Mouse (Mus musculus) intestine, postnatal 0 days (tissue): ENCODE data around the gene Slc7a15. TPM values are rescaled to one million over a fixed set of nuclear protein-coding genes. Genes with fewer than 3 reads are reported as not detected.
A peak's percentile ranks its signal among the peaks of the same experiment; 100 is the strongest.

Experiments used
- ATAC-seq: fragments of 200-750 bp; cut with Nextera tagmentation; 2 replicates; pipeline ENCODE4 v1.8.0; 2017; ENCODE audit warnings: mild to moderate bottlenecking, moderate TSS enrichment, moderate library complexity
- H3K27ac ChIP-seq: fragments of 300-500 bp; sonication (generic); 2 replicates; pipeline ENCODE4 v1.5.1; 2014; ENCODE audit warnings: mild to moderate bottlenecking, low read depth, low read length, moderate library complexity
- H3K27me3 ChIP-seq: fragments of 300-500 bp; sonication (generic); replicated peaks from 2 replicates; pipeline ENCODE4 v1.6.1; 2014; ENCODE audit warnings: low read length, mixed read lengths; ENCODE audit not compliant: control insufficient read depth, insufficient read depth
- H3K36me3 ChIP-seq: fragments of 300-500 bp; sonication (generic); 2 replicates; pipeline ENCODE4 v1.6.1; 2014; ENCODE audit warnings: mild to moderate bottlenecking, moderate library complexity; ENCODE audit not compliant: control insufficient read depth, insufficient read depth
- H3K4me1 ChIP-seq: fragments of 300-500 bp; sonication (generic); replicated peaks from 2 replicates; pipeline ENCODE4 v1.6.1; 2014; ENCODE audit warnings: antibody characterized with exemption, low read length, mixed read lengths; ENCODE audit not compliant: control insufficient read depth, insufficient read depth
- H3K4me2 ChIP-seq: fragments of 300-500 bp; sonication (generic); replicated peaks from 2 replicates; pipeline ENCODE4 v1.6.1; 2014; ENCODE audit warnings: low read depth, mild to moderate bottlenecking, moderate library complexity
- H3K4me3 ChIP-seq: fragments of 300-500 bp; sonication (generic); 2 replicates; pipeline ENCODE4 v1.5.1; 2014; ENCODE audit warnings: low read depth, low read length
- H3K9ac ChIP-seq: fragments of 300-500 bp; sonication (generic); 2 replicates; pipeline ENCODE4 v1.6.1; 2014; ENCODE audit warnings: mild to moderate bottlenecking, low read depth, low read length
- H3K9me3 ChIP-seq: fragments of 300-500 bp; sonication (generic); 2 replicates; pipeline ENCODE4 v1.6.1; 2016; ENCODE audit warnings: mixed run types; ENCODE audit not compliant: control insufficient read depth
- CTCF ChIP-seq: sonication (generic); IDR thresholded peaks from 2 replicates; pipeline ENCODE4 v1.5.1; 2016; ENCODE audit warnings: low read depth, mild to moderate bottlenecking, control low read depth, antibody characterized with exemption, moderate library complexity
- WGBS: fragments of 180-500 bp; shearing (Covaris S2); extraction: QIAGEN DNeasy Blood & Tissue Kit; methylation state at CpG from one replicate; pipeline ENCODE4 v1.1.7; 2014; 5-methylcytosine and 5-hydroxymethylcytosine counted together
- polyA plus RNA-seq: library from polyadenylated mRNA; unstranded; fragments of >200 nt; fragmentation: Nextera tagmentation; extraction: Ambion mirVana; gene quantifications from 2 replicates; pipeline ENCODE4 v1.2.1, GENCODE M21; 2015

Slc7a15 gene
- polyA plus RNA-seq, 1 experiment from 2014 or later, result 5.7 TPM

DNA sequence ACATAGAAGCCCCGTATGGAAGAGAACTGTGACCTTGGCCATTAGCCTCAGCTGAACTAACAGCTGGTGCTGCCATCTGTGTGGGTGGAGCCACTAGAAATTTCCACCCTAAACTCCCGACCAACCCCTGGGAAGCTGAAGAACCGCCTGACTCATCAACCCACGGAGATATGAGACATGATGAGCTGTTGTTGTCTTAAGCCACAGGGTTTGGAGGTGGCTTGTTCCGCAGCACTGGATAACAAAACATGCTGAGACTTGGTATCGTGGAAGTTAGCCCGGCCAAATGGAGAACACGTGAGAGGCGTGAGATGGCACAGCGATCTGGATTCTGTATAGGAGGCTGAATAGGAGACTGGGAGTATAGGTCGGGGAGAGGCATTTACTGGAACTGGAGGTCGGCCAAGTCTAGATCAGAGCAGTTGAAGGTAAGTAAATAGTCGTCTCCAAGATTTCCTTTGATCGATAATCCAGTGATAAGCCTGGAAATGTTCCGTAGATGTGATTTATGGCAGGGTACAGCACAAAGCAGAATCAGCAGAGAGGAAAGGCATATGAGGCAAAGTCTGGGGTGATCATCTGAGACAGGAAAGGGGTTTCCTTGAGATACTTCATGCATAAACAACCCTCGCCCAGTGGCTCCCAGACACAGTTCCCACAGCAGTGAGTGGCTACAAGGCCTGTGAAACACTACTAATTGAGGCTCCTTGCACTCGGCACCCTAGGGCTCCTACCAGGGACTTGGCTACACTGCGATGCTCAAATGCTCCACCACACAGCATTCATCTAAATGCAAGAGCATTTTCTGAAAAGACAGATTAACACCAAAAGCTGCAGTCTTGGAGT is 87.6 kb downstream of the Slc7a15 start:
- Histone ChIP-seq H3K9me3 (no peaks in the 10 kb centered on the region), H3K27ac (peak overlapping the region; percentile 72), H3K36me3 (no peaks in the 10 kb centered on the region), H3K27me3 (no peaks in the 10 kb centered on the region), H3K4me3 (no peak overlapping the region), H3K4me2 (peak overlapping the region; percentile 56), H3K4me1 (no peaks in the 10 kb centered on the region), H3K9ac (peak overlapping the region; percentile 34; the same call in 1 of the 2 replicates)
- ATAC-seq, result peak; percentile 71
- 26% methylated on average over 18 of the region's 18 CpGs for WGBS
- no peak for TF ChIP-seq CTCF

DNA sequence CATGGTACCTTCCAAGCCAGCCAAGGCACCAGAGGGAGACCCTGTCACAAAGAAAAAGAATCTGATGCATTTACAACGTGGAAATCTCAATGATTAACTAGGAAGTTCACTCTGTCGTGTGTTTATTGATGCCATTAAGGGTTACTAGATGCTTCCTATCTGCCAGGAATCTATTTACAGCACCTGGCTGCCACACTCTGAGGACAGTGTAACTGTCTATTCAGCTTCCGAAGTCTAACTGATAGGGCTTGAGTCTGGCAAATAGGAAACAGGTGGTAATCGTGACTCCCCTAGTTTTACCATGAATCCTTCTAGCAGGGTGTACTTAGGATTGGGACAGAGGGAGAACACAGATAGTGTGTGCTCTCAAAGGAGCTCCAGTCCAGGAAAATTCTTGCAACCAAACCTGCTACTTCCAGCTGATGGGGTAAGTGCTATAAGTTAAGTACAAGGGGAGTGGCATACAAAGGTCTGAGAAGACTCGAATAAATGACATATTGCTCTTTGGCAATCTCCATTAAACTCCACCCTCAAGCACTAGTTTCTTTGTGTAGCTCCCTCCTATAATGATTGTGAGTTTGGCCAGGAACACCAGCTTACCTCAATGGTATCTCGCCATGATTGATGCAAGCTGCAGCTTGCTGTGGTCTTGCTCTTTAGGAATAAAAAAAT is 88.4 kb downstream of the Slc7a15 start:
- no peaks in the 10 kb centered on the region for H3K27me3 ChIP-seq
- TF ChIP-seq CTCF, result no peak
- H3K4me1 ChIP-seq, result no peaks in the 10 kb centered on the region
- ATAC-seq, result peak; percentile 84
- peak overlapping the region; percentile 56 for H3K4me2 ChIP-seq
- H3K9ac ChIP-seq, result 0 out of 2 replicates have a peak overlapping the region, but pooled peaks have one; percentile 11
- peak overlapping the region; percentile 72 for H3K27ac ChIP-seq
- no peaks in the 10 kb centered on the region for H3K9me3 ChIP-seq
- no peak overlapping the region for H3K4me3 ChIP-seq
- 27% methylated on average over 6 of the region's 6 CpGs for WGBS
- no peaks in the 10 kb centered on the region for H3K36me3 ChIP-seq

DNA sequence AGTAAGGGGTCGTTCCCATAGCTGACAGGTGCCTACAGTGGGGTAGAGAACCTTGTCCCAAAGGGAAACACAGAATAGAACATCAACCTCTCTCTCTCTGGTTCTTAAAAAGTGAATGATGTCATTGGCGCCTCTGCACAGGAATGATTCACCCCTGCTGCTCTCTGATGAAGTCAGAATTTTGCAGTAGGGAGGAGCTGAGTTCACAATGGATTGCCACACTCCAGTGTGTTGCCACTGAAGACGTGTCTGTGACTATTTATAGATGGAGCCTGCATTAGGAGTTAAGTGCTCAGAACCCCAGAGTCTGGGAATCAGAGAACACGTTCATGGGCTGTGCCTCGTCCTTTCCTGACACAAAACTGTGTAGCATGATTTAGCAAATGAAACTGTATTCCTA is 89.2 kb downstream of the Slc7a15 start:
- Histone ChIP-seq H3K4me2 (no peak overlapping the region), H3K4me1 (no peaks in the 10 kb centered on the region), H3K27me3 (no peaks in the 10 kb centered on the region), H3K36me3 (no peaks in the 10 kb centered on the region), H3K4me3 (no peak overlapping the region), H3K27ac (peak overlapping the region; percentile 29; the same call in 1 of the 2 replicates), H3K9ac (no peak overlapping the region), H3K9me3 (no peaks in the 10 kb centered on the region)
- WGBS, result 39% methylated on average over 5 of the region's 5 CpGs
- no peak for ATAC-seq
- TF ChIP-seq CTCF, result no peak

DNA sequence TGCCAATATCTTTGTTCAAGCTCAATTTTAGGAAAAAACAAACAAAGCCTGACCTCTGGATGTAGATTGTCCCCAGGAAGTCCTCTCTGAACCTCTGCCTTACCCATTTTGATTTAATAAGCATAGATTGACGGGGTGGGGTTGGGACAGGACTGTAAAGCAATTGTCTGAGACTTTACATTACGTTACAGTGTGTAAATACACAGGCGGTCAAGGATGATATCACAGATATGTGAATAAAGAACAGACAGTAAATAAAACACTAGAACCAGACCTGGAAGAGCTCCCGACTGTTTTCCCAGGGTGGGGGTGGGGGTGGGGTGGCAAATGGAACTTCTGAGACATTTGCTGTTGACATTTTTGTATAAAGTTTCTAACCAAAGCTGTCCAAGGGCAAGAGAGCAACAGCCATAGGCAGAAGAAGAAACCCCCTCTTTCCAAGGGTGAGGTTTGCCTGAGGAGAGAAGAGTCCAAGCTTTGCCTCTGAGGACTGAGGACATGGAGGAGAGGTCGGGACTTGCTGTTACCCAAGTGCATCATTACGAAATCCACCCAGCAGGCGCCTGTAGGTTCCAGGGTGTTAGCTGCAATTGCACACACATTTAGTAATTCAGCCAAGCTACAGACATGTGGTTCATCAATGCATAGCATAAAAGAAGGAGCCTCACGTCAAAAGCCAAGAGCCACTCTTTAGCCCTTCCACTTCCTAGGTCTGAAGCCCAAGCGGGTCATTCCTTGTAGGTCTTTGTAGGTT is 91.7 kb downstream of the Slc7a15 start:
- no peak for ATAC-seq
- Histone ChIP-seq H3K4me3 (no peak overlapping the region), H3K9ac (no peak overlapping the region), H3K4me2 (no peak overlapping the region), H3K9me3 (no peaks in the 10 kb centered on the region), H3K27me3 (no peaks in the 10 kb centered on the region), H3K4me1 (no peaks in the 10 kb centered on the region), H3K27ac (no peak overlapping the region), H3K36me3 (no peaks in the 10 kb centered on the region)
- 45% methylated on average over 9 of the region's 9 CpGs for WGBS
- no peak for TF ChIP-seq CTCF

GRCm38 (mm10) chr12:8504131-8504530 is 94.7 kb downstream of the Slc7a15 start:
- no peak overlapping the region for H3K9ac ChIP-seq
- H3K4me3 ChIP-seq, result no peak overlapping the region
- 83% methylated on average over 6 of the region's 6 CpGs for WGBS
- no peaks in the 10 kb centered on the region for H3K9me3 ChIP-seq
- no peak overlapping the region for H3K27ac ChIP-seq
- no peaks in the 10 kb centered on the region for H3K27me3 ChIP-seq
- ATAC-seq, result no peak
- no peaks in the 10 kb centered on the region for H3K36me3 ChIP-seq
- H3K4me2 ChIP-seq, result no peak overlapping the region
- peaks cover 7% of the 10 kb centered on the region; the same call in 1 of the 2 replicates for H3K4me1 ChIP-seq
- TF ChIP-seq CTCF, result no peak

- Histone ChIP-seq H3K27ac (no peak overlapping the region), H3K4me2 (no peak overlapping the region), H3K9me3 (no peaks in the 10 kb centered on the region), H3K4me1 (peaks cover 7% of the 10 kb centered on the region; the same call in 1 of the 2 replicates), H3K36me3 (no peaks in the 10 kb centered on the region), H3K9ac (no peak overlapping the region), H3K27me3 (no peaks in the 10 kb centered on the region), H3K4me3 (no peak overlapping the region)
- ATAC-seq, result no peak
- peak; percentile 68 for TF ChIP-seq CTCF
- WGBS, result 9% methylated on average over 6 of the region's 6 CpGs
Measured at GRCm38 (mm10) chr12:8502546-8502945, 96.3 kb downstream of the Slc7a15 start.
